Mouse (Mus musculus): ENCODE data around the gene Tmem176a.

Gene Tmem176a

DNA sequence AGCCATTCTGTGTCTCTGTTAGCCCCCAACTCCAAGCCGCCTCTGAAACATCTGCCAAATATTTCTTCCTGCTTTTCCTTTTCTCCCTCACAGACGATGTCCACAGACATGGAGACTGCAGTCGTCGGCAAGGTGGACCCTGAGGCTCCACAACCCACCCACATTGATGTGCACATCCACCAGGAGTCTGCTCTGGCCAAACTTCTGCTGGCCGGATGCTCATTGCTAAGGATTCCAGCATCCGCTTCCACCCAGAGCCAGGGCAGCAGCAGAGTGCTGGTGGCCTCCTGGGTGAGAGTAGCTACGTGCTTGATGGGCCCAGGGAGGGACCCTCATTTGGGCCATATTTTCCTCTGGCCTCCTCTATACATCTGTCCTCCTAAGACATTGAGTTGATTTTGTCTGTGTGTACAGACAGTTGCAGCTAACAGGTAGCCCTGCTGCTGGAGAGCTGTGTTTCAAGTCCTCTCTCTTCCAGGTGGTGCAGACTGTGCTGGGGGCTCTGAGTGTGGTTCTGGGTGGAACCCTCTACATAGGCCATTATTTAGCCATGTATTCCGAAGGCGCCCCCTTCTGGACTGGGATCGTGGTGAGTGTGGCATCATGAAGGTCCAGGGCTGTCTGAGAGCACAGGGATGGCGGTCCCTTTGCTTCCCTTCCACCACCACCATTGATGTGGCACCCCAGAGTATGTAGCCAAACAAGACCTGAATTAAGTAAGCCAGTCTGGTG is 1.6 kb downstream of the Tmem176a start:
- DNase-seq (ENCODE audit: low spot score): no peak

DNA sequence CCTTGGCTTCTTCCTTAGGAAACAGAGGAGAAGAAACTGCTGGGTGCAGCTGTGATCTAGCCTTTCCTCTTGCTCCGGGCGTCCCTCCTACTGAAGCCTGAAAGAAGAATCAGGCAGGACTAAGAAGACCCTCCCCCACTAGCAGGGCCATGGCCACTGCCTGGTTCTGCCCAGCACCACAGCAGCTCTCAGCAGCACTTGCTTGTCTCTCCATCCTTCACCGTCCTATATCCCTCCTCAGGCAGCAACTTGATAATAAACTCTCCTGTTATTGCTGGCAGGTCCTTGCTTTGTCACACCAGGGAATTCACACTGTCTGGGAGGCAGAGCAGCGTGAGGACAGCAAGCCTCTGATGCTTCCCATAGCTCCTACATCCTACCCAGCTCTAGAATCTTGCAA is 4.4 kb downstream of the Tmem176a start:
- no peak for DNase-seq (ENCODE audit: low spot score)

DNA sequence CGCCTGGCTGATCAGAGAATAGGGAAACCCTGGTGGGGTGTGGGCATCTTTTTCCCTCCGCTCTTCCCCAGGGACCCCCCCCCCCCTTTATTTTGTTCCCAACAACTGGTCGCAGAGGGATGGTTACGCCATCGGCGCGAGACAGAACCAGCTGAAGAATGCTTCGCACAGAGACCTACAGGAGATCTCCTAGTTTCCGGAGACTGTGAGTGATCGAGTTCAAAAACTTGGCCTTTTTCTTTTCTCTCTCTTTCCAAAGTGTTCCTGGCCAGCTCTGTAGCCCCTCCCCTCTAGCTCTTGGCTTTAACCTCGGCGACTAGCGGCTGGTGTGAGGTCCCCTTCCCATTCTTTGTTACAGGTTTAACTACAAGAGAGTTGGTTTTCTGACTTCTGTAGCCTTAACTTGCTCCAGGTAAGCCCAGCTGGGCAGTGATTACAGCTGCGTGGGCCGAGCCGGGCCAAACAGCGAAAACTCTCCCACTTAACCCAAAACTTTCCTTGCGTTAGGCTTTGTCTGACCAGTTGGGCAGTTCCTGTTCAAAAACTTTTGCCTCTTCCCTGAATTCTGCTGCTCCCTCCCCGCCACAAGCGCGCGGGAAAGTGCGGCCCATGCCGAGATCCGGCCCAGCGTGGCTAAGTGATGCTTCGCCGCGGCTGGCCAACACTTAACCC is 11.2 kb downstream of the Tmem176a start:
- peak; percentile 72 for DNase-seq (ENCODE audit: low spot score)

DNA sequence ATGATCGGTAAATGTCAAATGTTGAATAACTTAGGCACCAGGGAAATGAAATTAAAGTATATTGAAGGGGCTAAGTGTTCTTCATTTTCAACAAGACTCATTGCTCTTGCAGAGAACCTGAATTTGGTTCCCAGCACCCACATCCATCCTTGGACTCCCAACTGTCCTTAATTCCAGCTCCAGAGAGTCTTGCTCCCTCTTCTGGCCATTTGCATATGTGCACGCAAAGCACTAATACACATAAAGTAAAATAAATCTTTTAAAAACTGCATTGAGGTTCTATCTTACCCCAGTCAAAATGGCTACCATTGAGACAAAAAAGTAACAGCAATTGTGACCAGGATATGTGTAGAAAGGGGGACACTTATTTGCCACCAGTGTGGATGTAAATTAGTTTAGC is 13.4 kb downstream of the Tmem176a start:
- DNase-seq (ENCODE audit: low spot score): no peak

DNA sequence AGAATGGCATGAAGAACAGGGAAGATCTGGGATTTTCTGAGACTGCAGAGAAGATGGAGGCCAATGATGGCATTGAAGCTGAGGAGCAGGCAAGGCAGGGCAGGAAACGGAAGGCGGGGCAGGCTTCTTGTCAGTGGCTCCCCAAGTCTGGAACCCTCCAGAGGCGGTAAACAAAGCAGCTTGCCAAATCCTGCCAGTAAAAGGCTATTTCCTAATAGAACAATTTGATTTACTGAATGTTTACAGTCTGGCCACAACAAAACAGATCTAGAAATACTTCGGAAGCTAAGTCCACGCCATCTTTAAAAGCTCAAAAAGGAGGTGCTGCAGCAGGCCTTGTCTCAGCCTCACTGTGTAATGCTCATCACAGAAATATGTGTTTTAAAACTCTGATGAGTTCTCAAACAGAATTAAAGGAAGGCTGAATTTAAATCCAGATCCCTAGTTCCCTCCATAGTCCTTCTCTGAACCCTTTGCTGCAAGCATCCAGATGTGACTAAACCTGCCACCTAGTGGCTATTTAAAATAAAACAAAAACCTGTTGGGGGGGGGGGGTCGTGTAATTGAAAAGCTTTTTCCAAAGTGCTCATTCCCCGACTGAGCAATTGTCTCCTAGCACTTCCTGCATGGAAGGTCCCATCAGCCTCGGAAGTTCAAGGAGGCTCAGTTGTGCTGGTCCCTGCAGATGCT is 17.0 kb downstream of the Tmem176a start:
- no peak for DNase-seq (ENCODE audit: low spot score)

DNA sequence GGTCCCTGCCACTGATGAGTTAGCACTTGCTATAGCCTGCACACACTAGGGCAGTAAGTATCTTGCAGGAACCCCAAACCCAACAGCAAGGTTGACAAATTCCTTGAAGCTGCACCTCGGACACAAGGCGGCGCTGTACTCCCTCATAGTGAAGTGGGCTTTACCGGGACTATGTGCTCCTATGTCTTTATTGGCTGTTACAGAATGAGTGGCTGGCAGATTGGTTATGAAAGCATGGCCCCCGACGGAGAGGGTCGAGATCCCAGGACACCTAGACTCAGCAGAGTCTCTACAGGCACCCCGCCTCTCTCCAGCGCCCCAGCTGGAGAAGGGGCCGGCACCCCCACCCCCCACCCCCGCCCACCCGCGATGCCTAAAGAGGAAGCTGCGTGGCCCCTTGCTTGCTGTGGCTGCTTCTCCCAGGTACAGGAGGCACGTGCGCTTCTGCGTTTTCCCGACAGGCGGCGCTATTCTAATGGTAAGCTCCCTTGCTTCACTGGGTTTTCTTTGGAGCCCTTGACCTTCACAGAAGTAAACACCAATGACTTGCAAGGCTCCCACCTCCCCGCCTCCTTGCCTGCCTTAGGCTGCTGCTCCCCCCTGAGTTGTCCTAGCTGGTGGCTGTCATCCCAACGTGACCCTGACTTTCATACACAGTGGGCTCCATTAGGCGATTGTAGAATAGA is 19.6 kb downstream of the Tmem176a start:
- peak; percentile 87 for DNase-seq (ENCODE audit: low spot score)

DNA sequence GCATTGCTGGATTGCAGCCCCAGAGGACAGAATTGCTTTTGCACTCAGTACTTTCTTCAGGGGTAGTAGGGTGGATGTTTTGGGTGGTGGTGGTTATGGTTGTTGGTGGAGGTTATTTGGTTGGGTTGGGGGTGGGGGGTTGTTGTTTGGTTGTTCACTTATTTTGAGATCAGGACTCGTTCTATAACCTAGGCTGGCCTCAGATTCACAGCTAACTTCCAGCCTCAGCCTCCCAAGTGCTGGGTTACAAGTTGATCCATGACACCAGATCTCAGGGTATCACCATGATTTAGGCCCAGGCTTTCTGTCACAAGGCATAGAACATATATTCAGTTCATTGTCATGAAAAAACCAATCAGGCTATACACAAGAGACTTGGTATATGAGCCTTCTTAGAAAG is 20.1 kb downstream of the Tmem176a start:
- no peak for DNase-seq (ENCODE audit: low spot score)

DNA sequence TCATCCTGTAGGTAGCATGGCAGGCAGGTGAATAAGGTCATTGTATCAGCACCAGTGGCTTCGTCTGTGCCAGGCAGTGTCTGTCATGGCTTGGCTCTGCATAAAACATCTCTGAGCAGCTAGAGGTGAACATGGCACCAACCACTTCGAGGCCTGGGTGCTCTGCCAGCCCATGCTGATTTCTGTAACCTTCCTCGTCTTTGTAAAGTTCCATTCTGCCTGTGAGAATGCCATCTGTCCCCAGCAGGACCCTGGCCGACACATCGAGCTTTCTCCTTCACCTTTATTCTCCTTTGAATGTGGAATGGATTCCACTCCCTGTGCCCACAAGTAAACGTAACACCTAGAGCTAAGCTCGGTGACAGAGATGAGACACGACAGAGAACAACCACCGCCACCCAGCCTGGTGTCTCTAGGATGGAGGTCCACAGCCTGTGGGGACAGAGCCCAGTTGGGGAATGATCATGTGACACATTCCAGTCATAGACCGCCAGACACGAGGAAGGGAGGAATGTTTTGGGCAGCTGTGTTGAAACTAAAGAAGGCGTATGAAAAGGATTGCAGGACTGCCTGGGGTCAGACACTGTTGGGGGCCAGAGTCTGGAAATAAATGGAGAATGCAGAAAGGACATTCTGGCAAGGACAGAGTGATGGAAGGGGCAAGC is 21.0 kb downstream of the Tmem176a start:
- no peak for DNase-seq (ENCODE audit: low spot score)

DNA sequence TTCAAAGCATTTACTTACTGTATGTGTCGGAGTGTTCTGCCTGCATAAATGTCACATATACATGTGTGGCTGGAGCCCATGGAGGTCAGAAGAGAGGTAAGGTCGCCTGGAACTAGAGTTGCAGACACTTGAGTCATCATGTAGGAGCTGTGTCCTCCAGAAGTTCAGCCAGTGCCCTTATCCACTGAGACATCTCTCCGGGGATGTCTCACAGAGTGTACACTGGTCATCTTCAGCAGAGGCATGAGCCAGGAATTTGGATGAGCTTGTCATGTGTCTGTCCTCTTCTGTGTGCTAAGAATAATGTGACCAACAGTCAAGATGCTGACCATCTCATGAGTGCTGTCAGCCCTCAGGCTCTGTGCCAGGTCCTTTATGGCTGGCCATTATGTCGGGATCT is 22.1 kb downstream of the Tmem176a start:
- no peak for DNase-seq (ENCODE audit: low spot score)

DNA sequence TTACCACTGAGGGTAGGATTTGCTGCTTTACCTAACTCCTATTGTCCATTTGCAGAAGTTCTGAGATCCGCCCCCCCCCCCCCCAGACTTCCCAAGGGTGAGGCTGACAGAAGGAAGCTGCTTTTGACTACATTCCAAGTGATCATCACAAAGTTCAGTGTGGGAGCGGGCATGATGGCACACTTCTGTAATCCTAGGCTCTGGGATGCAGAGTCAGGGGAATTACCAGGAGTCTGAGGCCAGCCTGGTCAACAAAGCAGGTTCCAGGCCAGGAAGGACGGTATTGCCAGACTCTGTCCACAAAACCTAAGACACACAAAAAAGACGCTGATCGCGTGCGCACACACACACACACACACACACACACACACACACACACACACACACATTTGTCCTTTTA is 22.8 kb downstream of the Tmem176a start:
- DNase-seq (ENCODE audit: low spot score): no peak

DNA sequence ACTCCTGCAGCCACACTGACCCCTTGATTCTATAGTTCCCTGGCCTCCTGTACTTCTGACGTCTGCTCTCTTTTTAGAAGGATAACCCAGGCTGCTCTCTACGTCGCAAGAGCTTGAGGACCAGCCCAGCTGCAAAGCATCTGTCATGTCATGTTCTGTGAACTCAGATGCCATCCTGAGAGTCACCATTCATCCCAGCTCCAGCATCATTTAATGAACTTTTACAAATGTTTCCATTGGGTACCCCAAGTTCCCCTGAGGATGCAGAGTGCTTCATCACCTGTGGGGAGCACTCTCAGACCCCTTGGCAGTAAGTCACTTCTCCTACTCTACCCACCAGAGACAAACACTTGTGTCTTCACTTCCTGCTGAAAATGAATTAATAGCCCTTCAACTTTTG is 23.5 kb downstream of the Tmem176a start:
- no peak for DNase-seq (ENCODE audit: low spot score)

DNA sequence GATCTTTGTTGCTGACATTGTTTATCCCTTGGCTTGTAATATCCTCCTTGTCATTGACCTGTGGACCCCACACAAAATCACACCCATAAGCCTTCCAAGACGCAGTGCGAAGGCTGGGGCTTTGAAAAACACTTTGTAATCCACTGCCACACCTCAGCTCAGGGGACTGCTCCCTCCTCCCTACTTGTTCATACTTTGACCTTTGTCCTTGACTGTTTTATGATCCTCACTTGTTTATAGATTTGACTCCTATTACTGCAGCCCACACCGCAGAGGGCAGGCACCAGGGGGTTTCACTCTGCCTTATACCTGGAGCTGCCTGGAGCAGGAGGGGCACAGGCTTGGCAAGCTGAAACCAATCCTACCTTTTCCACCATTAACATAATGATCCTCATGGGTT is 24.0 kb downstream of the Tmem176a start:
- DNase-seq (ENCODE audit: low spot score): no peak

DNA sequence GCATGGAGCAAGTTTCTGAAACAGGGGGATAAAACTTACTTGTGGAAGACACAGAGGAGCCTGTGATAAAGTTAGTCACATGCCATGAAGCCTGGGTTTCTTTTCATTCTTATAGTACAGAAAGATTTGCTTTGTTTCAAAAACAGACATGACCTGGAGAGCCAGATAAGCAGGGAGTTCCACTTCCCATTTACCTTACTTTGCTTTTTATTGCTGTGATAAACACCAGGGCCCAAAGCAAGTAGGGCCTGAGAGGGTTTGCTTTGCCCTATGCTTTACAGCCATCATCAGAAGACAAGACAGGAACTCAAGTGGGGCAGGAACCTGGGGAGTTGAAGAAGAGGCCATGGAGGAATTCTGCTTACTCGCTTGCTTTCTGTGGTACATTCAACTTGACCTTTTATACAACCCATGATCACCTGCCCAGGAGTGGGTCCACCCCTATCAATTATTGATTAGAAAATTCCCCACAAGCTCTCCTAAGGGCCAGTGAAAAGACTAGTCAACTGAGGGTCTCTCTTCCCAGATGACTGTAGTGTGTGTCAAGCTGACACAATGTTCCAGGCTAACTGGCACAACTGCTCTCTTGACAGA is 24.5 kb downstream of the Tmem176a start:
- DNase-seq (ENCODE audit: low spot score): no peak

DNA sequence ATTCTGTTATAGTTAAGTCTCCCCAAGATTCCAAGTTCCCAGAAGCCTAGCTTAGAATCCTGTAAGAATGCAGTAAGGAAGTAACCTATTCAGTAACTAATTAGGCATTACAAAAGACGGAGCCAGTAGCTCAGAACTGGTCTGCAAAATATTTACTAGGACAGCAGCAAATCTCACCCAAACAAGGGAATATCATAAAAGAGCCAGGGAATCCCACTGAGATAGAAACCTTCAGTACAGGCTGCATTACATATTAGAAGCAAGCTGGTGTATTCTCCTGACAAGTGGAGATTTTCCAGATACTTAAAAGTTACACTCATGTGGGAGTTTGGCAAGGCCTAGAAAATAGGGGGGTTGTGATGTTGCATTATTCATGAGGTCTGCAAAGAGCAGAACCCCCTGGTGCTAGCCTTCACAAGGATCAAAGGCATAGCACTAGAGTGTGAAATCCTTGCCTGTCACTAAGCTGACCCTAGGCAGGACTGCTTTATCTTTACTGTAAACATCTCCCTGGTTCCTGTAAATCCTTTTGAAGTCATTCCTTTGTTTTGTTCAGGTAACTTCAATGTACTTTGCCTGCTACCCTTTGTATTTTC is 25.7 kb downstream of the Tmem176a start:
- DNase-seq (ENCODE audit: low spot score): peak; percentile 46

DNA sequence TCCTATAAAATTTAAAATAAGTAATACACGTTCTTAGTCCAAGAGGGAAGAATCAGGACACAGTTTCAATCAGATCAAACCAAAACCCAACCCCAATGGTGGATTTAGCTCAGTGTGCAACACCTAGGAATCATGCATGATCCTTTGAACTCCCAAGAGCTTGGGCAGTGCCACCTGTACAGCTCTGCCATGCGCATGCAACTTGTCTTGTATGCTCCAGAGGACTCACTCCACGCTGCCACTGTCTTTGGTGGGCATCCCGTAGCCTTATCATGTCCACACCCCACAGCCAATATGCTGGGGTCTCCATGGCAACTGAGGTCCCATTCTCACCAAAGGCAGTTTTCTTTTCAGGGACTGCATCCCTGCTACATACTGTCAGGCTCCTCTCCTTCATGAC is 26.4 kb downstream of the Tmem176a start:
- DNase-seq (ENCODE audit: low spot score): no peak

DNA sequence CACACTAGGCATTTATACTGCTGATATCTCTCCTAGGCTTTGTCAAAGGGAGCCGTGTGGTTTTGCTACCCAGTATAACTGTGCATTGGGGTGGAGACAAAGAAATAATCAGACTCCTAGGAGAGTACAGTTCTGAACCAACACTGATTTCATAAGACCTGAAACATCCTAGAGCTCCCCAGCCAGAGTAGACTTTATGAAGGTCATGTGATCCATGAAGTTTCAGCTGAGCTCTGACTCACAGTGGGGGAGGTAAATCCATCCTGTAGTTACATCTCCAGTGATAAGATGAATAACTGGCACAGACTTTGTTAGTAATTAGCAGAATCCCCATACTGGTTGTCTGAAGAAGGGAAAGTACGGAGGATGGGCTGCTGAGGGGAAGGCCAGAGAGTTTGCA is 29.1 kb downstream of the Tmem176a start:
- DNase-seq (ENCODE audit: low spot score): no peak

DNA sequence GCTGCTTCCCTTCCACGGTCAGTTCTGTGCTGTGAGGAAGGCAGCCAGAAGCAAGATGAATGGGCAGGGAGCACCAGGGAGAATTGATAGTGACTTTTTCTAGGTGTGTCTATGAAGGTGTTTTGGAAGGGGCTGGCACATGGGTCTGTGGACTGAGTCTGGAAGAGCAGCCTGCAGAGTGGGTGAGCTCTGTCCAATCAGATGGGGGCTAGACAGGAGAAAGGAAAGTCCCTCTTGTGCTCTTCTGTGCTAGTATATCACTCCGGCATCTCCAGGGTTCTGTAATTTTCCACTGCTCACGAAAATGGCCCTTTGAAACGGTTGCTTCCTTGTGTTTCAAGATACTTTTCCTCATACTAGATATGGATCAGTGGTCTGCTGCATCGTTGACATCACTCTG is 31.9 kb downstream of the Tmem176a start, which contains the start of gene Aoc1:
Gene Aoc1 (plus strand): TSS at position 301 of the 400 bp plus-strand sequence.
- no peak for DNase-seq (ENCODE audit: low spot score)

DNA sequence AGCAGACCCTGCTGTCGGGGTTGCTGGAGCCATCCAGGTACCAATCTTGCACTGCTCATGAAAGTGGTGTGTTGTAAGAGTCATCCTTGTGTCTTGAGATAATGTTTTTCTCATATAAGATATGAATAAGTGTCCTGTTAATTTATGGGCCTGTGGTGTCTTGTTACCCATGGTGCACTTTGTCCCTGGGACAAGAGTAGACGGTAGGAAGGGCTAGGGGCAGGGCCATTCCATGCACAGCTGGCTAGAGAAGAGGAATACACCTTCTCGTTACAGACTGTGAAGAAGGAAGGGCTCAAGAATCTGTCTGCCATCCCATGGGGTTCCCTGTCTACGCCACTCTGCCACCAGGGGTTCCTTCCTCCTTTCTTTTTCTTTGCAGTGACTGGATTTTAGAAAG is 33.9 kb downstream of the Tmem176a start:
- DNase-seq (ENCODE audit: low spot score): no peak

DNA sequence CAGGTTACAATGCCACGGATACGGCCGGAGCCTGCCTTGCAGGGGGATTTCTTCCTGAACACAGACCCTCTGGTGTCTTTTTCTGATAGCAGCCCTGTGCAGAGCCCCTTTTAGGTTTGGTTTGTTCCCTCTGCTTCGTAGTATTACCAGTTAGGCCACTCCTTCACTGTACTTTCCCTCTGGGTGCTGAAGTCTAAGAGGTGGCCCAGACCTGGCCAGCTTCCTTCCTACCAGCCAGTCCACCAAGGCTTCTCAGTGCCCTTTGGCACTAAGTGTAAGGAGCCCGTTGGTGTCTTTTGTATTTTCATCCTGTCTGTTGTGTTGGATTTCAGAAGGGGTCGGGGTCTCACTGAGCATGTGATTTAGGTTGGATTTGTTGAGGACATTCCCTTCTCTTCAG is 34.8 kb downstream of the Tmem176a start:
- no peak for DNase-seq (ENCODE audit: low spot score)

DNA sequence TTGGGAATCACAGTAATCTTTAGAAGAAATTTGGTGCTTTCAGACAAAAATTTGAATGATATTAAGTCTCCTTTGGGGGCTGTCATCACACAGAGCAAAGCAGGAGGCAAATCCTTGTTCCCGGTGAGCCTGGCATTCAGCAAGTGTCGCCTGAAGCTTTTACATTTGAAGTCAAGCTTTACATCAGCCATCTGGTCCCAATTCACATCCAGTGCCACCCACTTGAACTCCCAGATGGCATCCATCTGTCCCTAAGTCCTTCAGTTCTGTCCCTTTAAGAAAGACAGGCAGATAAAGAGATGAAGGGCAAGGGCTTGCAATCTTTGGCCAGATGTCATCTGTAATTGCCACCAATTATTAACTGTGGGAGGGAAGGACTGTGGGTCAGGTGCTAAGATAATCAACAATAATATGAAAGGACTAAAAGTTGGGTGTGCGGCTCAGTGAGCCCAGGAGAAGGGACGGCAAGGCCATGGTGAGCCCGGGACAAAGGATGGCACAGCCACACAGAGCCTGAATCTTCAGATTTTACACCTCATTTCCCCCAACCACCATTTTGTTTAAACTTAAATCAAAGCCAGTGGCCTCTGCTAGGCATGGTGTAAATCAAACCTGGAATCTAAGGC is 35.9 kb downstream of the Tmem176a start:
- DNase-seq (ENCODE audit: low spot score): peak; percentile 10

DNA sequence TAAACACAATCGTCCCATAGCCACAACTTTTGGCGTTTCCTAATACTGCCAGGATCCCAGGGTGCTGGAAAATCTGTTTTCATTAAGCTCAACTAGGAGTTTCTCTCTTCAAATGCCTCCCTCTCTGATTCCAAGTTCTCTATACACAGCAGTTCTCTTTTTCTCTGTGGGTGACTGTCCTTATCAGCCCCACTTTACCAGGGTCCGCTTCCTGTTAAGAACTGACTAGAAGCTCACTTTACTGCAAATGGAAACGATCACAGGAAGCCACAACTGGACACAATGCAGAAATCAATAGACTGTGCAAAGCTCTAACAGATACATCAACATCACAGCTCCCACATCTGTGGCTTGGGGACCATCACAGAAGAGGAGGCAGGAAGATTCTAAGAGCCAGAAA is 53.5 kb downstream of the Tmem176a start:
- DNase-seq (ENCODE audit: low spot score): no peak
